Mouse (Mus musculus) heart, embryonic 15.5 days (tissue): ENCODE results near the gene Cetn4. TPM values are rescaled to one million over a fixed set of nuclear protein-coding genes. Genes with fewer than 3 reads are reported as not detected.

ENCODE experiments used
- ATAC-seq: fragments of 200-750 bp; cut with Nextera tagmentation; replicated peaks from 2 replicates; pipeline ENCODE4 v1.8.0; 2017; ENCODE audit warnings: low read depth, moderate TSS enrichment; ENCODE audit not compliant: insufficient number of reproducible peaks, insufficient read depth, low FRiP score
- H3K27ac ChIP-seq: fragments of 300-500 bp; sonication (generic); 2 replicates; pipeline ENCODE4 v1.5.1; 2015; ENCODE audit warnings: mild to moderate bottlenecking, inconsistent platforms
- H3K27me3 ChIP-seq: fragments of 300-500 bp; sonication (generic); 2 replicates; pipeline ENCODE4 v1.6.1; 2015; ENCODE audit warnings: inconsistent platforms
- H3K36me3 ChIP-seq: fragments of 300-500 bp; sonication (generic); 2 replicates; pipeline ENCODE4 v1.6.1; 2015; ENCODE audit warnings: mild to moderate bottlenecking, inconsistent platforms
- H3K4me1 ChIP-seq: fragments of 300-500 bp; sonication (generic); replicated peaks from 2 replicates; pipeline ENCODE4 v1.6.1; 2015; ENCODE audit warnings: inconsistent platforms
- H3K4me2 ChIP-seq: fragments of 300-500 bp; sonication (generic); 2 replicates; pipeline ENCODE4 v1.6.1; 2015; ENCODE audit warnings: inconsistent platforms, mild to moderate bottlenecking, moderate library complexity
- H3K4me3 ChIP-seq: fragments of 300-500 bp; sonication (generic); 2 replicates; pipeline ENCODE4 v1.5.1; 2015; ENCODE audit warnings: mild to moderate bottlenecking, inconsistent platforms
- H3K9ac ChIP-seq: fragments of 300-500 bp; sonication (generic); 2 replicates; pipeline ENCODE4 v1.6.1; 2015; ENCODE audit warnings: mild to moderate bottlenecking, inconsistent platforms
- H3K9me3 ChIP-seq: fragments of 300-500 bp; sonication (generic); replicated peaks from 2 replicates; pipeline ENCODE4 v1.6.1; 2016; ENCODE audit warnings: inconsistent platforms
- WGBS: fragments of 180-500 bp; shearing (Covaris S2); methylation state at CpG from one replicate; pipeline ENCODE4 v1.1.7; 2015; ENCODE audit warnings: mixed read lengths; 5-methylcytosine and 5-hydroxymethylcytosine counted together
- polyA plus RNA-seq: library from polyadenylated mRNA; unstranded; fragments of >200 nt; fragmentation: Nextera tagmentation; extraction: Ambion mirVana; gene quantifications from 2 replicates; pipeline ENCODE4 v1.2.1, GENCODE M21; 2015

The Cetn4 gene
- polyA plus RNA-seq, 1 experiment from 2014 or later: 1.9 TPM

DNA sequence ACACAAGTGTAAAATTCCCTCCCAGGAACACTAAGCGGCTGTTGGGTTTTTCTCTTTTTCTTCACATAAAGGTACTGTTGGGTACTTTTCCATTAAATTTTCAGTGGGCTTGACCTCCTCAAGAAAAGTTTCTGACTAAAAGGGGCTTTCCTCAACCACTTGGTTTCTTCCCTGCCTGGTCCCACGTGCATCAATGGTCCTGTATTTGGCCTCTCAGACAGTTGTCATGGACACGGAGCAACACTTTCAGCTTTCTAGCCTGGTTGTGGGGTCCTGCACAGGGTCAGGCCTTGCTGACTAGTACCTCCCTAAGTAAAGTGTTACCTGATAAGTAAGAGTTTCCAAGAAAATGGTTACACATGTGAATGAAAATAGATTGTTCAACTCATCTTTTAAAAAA lies 13.0 kb downstream of the Cetn4 start:
- Histone ChIP-seq H3K36me3 (no peaks in the 10 kb centered on the region), H3K4me2 (no peak overlapping the region), H3K9me3 (no peaks in the 10 kb centered on the region), H3K4me1 (no peaks in the 10 kb centered on the region), H3K4me3 (no peak overlapping the region), H3K27ac (no peak overlapping the region), H3K9ac (no peak overlapping the region), H3K27me3 (no peaks in the 10 kb centered on the region)
- ATAC-seq: no peak
- WGBS: 64% methylated on average over 3 of the region's 3 CpGs

GRCm38 (mm10) chr3:37292654-37293053 lies 19.9 kb downstream of the Cetn4 start:
- H3K4me3 ChIP-seq: no peak overlapping the region
- no peak overlapping the region for H3K9ac ChIP-seq
- ATAC-seq: no peak
- no peaks in the 10 kb centered on the region for H3K4me1 ChIP-seq
- H3K9me3 ChIP-seq: no peaks in the 10 kb centered on the region
- WGBS: 56% methylated on average over 2 of the region's 2 CpGs
- no peak overlapping the region for H3K27ac ChIP-seq
- no peaks in the 10 kb centered on the region for H3K36me3 ChIP-seq
- H3K4me2 ChIP-seq: no peak overlapping the region
- no peaks in the 10 kb centered on the region for H3K27me3 ChIP-seq

- WGBS: 76% methylated on average over 2 of the region's 2 CpGs
- no peak for ATAC-seq
- no peak overlapping the region for H3K27ac ChIP-seq
- no peaks in the 10 kb centered on the region for H3K9me3 ChIP-seq
- H3K27me3 ChIP-seq: no peaks in the 10 kb centered on the region
- H3K9ac ChIP-seq: no peak overlapping the region
- no peaks in the 10 kb centered on the region for H3K36me3 ChIP-seq
- no peaks in the 10 kb centered on the region for H3K4me1 ChIP-seq
- no peak overlapping the region for H3K4me2 ChIP-seq
- no peak overlapping the region for H3K4me3 ChIP-seq
Measured at GRCm38 (mm10) chr3:37291929-37292328, 20.6 kb downstream of the Cetn4 start.

DNA sequence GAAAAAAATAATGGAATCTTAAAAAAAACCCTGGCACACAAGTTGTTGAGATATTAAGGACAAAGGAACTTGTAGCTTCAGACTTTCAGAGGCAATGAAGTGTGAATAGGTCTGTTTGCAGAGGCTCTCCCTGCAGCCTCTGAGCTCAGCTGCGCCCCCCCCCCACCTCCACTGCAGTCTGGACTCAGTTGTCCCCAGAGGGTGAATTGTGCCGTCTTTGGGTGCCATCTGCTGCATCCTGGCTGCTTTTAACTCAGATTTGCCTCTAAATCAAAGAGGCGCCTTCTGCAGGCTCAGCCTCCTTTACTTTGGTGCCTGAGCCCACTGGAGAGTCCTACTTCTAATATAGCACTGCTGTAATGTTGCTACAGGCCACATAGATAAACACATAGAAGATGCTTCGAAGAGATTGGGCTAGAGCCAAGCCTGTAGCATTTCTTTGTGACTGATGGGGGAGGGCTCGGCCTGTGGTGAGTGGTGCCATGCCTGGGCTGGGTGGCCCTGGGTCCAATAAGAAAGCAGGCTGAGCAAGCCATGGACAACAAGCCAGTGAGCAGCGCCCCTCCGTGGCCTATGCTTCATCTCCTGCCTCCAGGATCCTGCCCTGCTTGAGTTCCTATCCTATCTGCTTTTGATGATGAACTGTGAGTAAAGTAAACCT lies 21.5 kb downstream of the Cetn4 start:
- Histone ChIP-seq H3K4me3 (no peak overlapping the region), H3K27ac (no peak overlapping the region), H3K4me1 (no peaks in the 10 kb centered on the region), H3K27me3 (no peaks in the 10 kb centered on the region), H3K4me2 (no peak overlapping the region), H3K9me3 (no peaks in the 10 kb centered on the region), H3K9ac (no peak overlapping the region), H3K36me3 (no peaks in the 10 kb centered on the region)
- 59% methylated on average over 7 of the region's 7 CpGs for WGBS
- ATAC-seq: no peak

- Histone ChIP-seq H3K27me3 (no peaks in the 10 kb centered on the region), H3K9ac (no peak overlapping the region), H3K27ac (no peak overlapping the region), H3K9me3 (no peaks in the 10 kb centered on the region), H3K36me3 (no peaks in the 10 kb centered on the region), H3K4me2 (no peak overlapping the region), H3K4me1 (no peaks in the 10 kb centered on the region), H3K4me3 (no peak overlapping the region)
- ATAC-seq: no peak
- 87% methylated on average over 2 of the region's 2 CpGs for WGBS
Measured at GRCm38 (mm10) chr3:37289237-37289636, 23.3 kb downstream of the Cetn4 start.

GRCm38 (mm10) chr3:37283234-37283633 lies 29.3 kb downstream of the Cetn4 start:
- Histone ChIP-seq H3K36me3 (no peaks in the 10 kb centered on the region), H3K4me3 (no peak overlapping the region), H3K4me1 (no peaks in the 10 kb centered on the region), H3K9ac (no peak overlapping the region), H3K27ac (no peak overlapping the region), H3K9me3 (no peaks in the 10 kb centered on the region), H3K27me3 (no peaks in the 10 kb centered on the region), H3K4me2 (no peak overlapping the region)
- no peak for ATAC-seq
- WGBS: 81% methylated on average over 4 of the region's 4 CpGs

DNA sequence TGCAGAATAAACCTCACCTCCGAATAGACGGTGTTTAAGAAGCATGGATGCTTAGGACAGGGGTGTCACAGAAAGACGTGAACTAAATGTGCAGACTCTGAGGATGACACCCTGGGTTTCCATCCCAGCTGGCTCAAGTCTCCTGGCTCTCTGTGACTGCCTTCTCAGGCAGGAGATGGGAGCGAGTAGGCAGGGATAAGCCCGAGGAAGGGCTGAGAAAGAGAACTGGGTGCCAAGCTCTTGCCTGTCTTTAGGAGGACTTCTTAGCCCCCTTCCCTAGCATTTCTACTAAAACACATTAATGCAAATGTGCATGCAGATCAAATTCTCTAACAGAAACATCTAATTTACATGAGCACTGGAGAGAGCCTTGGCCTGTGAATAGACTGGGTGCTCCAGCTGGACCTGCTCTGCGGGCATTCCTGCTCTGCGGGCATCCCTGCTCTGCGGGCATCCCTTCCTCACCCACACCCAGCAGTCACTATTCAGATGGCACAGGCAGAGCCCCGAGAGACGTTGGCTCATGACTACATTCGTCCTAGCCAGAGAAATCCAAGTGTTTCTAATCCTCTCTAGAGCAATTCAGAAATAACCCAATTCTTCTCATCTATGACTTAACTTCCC lies 30.1 kb downstream of the Cetn4 start:
- no peak for ATAC-seq
- no peaks in the 10 kb centered on the region for H3K4me1 ChIP-seq
- no peaks in the 10 kb centered on the region for H3K9me3 ChIP-seq
- no peaks in the 10 kb centered on the region for H3K27me3 ChIP-seq
- H3K27ac ChIP-seq: no peak overlapping the region
- no peak overlapping the region for H3K4me2 ChIP-seq
- H3K36me3 ChIP-seq: no peaks in the 10 kb centered on the region
- H3K4me3 ChIP-seq: no peak overlapping the region
- H3K9ac ChIP-seq: no peak overlapping the region
- 82% methylated on average over 11 of the region's 11 CpGs for WGBS

DNA sequence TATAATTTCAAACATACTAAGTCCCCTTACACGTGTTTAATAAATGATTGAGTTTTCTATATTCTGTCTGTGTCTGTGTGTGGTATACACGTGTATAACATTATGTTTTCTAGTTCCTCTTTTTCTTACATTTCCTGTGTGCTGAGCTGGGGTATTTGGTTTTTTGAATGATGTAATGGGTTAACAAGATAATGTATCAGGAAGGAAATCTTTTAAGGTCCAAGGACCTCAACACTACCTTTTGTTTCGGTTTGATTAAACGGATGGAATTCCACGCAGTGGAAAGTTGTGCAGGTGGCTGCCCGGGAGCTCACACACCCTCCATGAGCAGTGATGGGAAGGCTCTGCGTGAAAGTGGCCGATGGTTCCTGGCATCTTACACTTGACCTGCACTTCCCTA lies 31.6 kb downstream of the Cetn4 start:
- Histone ChIP-seq H3K9ac (no peak overlapping the region), H3K36me3 (no peaks in the 10 kb centered on the region), H3K27me3 (no peaks in the 10 kb centered on the region), H3K4me2 (no peak overlapping the region), H3K9me3 (no peaks in the 10 kb centered on the region), H3K27ac (no peak overlapping the region), H3K4me1 (no peaks in the 10 kb centered on the region), H3K4me3 (no peak overlapping the region)
- WGBS: 65% methylated on average over 8 of the region's 8 CpGs
- ATAC-seq: no peak

DNA sequence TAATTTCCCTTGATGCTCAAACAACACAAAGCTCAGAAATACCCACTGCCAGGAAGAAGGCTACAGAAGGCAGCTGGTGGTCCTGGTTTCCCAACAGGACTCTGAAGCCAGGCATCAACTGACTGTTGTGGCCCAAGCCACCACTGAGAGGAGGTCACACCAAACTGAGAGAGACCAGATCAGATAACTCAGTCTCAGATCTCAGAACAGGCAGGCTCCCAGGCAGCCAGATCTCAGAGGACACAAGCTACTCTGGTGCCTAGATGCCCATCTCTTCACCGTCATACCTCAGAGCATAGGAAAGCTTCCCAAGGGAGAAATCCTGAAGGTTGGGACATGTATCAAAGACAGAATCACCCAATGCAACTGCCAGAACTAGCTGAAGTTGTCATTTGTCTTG lies 32.3 kb downstream of the Cetn4 start:
- 78% methylated on average over 1 of the region's 1 CpGs for WGBS
- Histone ChIP-seq H3K4me2 (no peak overlapping the region), H3K36me3 (no peaks in the 10 kb centered on the region)

GRCm38 (mm10) chr3:37274661-37275060 lies 37.8 kb downstream of the Cetn4 start:
- no peak overlapping the region for H3K27ac ChIP-seq
- no peaks in the 10 kb centered on the region for H3K36me3 ChIP-seq
- no peak overlapping the region for H3K4me3 ChIP-seq
- no peak overlapping the region for H3K4me2 ChIP-seq
- ATAC-seq: no peak
- H3K9ac ChIP-seq: no peak overlapping the region
- no peaks in the 10 kb centered on the region for H3K9me3 ChIP-seq
- 61% methylated on average over 6 of the region's 6 CpGs for WGBS
- H3K27me3 ChIP-seq: no peaks in the 10 kb centered on the region
- no peaks in the 10 kb centered on the region for H3K4me1 ChIP-seq

More for the DNA sequence above, 32.3 kb downstream of the Cetn4 start:
- Histone ChIP-seq H3K9ac (no peak overlapping the region), H3K27ac (no peak overlapping the region), H3K9me3 (no peaks in the 10 kb centered on the region), H3K4me1 (no peaks in the 10 kb centered on the region), H3K4me3 (no peak overlapping the region), H3K27me3 (no peaks in the 10 kb centered on the region)
- no peak for ATAC-seq

- WGBS: 78% methylated on average over 7 of the region's 7 CpGs
- no peak overlapping the region for H3K27ac ChIP-seq
- H3K4me3 ChIP-seq: no peak overlapping the region
- no peaks in the 10 kb centered on the region for H3K36me3 ChIP-seq
- H3K27me3 ChIP-seq: no peaks in the 10 kb centered on the region
- H3K9me3 ChIP-seq: no peaks in the 10 kb centered on the region
- H3K4me2 ChIP-seq: no peak overlapping the region
- H3K9ac ChIP-seq: no peak overlapping the region
- no peak for ATAC-seq
- no peaks in the 10 kb centered on the region for H3K4me1 ChIP-seq
Measured at GRCm38 (mm10) chr3:37273092-37273491, 39.4 kb downstream of the Cetn4 start.

- no peak overlapping the region for H3K4me3 ChIP-seq
- no peak overlapping the region for H3K4me2 ChIP-seq
- ATAC-seq: no peak
- no peaks in the 10 kb centered on the region for H3K9me3 ChIP-seq
- no peaks in the 10 kb centered on the region for H3K27me3 ChIP-seq
- H3K4me1 ChIP-seq: no peaks in the 10 kb centered on the region
- 6% methylated on average over 1 of the region's 1 CpGs for WGBS
- no peak overlapping the region for H3K27ac ChIP-seq
- no peak overlapping the region for H3K9ac ChIP-seq
- no peaks in the 10 kb centered on the region for H3K36me3 ChIP-seq
Measured at GRCm38 (mm10) chr3:37271209-37271608, 41.3 kb downstream of the Cetn4 start.
